Mouse (Mus musculus): ENCODE measurements around the gene Fh1. TPM values are rescaled to one million over a fixed set of nuclear protein-coding genes. Genes with fewer than 3 reads are reported as not detected.

Fh1 gene
- total RNA-seq, 4 experiments from 2014 or later: 78.8 to 96.0 (median 86.8) TPM

DNA sequence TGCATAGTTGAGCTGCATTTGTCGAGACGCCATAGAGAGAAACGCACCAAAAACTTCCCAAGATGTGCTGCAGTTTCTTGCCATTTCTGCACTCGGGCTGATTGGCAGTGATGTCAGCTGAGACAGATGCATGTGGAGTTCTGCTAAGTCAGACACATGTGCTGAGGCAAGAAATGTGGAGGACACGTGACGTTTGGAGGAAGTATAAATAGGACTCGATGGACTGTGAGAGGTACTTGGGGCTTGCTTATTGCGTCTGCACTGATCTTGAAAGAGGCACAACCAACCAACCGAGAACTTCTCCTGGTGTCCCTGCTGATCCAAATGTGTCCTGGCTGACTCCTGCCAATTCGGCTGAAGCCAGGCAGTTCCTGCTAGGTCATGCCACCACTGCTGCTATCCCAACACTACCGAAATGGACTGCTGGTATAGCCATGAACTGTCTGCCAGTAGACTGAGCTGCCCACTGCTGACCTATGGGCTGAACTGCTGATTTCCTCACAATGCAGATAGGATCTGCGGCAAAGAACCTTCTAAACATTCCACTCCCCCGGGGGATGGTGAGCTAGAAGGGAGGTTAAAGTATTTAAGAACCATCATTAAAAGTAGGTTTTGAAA, 5.5 kb downstream of the Fh1 start, which contains the start of gene Kmo:
Gene Kmo, plus strand, starts transcription at position 568 of the 618 bp plus-strand sequence.
- no peak for DNase-seq (ENCODE audit: low spot score in 2 of 2)

GRCm38 (mm10) chr1:175614992-175615391, 10.4 kb downstream of the Fh1 start:
- DNase-seq (ENCODE audit: low spot score in 2 of 2): no peak

DNA sequence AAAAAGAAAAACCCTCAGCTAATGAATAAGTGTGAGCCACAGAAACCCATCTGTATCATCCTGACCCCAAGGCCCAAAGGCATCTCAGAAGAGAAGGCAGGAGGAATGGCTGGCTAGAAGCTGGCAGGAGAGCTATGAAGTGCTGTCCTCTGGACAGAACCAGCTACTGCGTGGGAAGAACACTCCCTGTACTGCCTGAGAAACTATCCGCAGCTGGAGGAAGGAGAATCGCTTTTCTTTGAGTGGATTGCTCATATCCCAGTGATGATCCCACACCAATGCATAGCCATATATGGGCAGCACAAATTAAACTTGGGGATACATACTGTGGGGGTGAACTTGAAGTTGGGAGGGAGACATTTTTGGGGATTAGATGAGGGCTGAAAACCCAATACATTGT, 16.7 kb downstream of the Fh1 start:
- DNase-seq (ENCODE audit: low spot score in 2 of 2): no peak

DNA sequence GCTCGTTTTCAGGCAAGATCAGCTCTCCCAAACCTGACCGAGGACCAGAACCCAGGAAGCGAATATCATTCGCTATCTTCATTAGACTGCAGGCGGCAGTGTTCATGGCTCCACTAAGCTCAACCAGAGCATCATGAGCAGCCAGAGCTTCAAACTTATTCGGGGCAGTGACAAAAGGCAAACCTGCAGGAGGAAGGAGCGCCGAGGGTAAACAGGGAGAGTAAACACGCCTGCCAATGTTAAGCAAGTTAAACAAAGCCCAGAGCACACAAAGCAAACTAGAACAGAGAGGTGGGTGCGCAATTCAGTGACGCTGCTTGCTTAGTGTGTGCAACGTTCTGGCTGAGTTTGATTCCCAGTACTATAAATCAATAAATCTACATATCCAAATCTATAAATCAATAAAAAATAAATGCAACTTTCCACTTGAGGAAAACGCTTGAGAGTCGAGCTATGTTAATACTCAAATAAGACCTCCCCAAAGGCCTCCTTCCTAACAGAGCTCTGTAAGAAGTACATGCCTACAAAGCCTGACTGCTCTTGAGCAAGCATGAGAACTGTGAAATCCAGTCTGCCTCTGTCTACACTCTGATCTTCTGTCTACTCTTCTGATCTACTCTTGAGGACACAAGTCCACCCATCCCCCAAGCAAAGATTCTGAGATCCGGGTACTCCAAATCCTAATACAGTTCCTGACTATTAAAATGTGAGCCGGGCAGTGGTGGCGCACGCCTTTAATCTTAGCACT, 17.4 kb downstream of the Fh1 start:
- DNase-seq (ENCODE audit: low spot score in 2 of 2): no peak

DNA sequence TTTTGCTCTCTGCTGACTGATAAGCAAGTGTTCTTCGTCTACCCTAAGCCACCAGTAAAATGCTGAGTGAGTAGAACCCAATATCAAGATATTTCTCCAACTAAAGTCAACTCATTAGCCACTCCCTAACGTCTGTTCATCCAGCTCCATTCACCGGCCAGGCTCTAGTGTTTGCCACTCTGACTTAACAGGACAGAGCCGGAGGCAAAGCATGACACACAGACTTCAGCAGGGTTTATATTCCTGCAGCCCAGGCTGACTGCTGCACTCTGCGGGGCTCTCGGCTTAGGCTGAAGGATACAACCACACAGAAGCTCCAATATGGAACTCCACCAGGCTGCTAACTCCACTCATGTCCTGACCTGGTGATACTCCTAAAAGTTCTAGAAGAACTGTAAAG, 18.1 kb downstream of the Fh1 start:
- no peak for DNase-seq (ENCODE audit: low spot score in 2 of 2)

DNA sequence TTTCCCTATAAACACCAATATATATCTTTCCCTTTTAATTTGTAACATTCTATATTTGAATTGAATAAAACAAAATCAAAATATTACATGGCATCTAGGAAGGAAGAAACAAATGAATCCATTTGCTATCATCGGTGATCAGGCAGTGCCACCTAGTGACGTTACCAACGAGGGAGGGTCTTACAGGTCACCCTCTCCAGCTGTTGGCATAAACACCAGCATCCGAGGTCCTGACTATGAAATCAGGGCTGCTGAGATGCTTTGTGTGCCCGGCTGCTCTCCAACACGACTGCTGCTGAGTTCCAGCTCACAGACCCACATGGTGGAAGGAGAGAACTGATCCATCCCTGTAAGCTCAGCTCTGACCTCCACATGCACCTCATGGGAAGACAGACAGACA, 22.0 kb downstream of the Fh1 start:
- DNase-seq (ENCODE audit: low spot score in 2 of 2): no peak

GRCm38 (mm10) chr1:175602231-175602630, 23.2 kb downstream of the Fh1 start:
- DNase-seq (ENCODE audit: low spot score in 2 of 2): no peak

DNA sequence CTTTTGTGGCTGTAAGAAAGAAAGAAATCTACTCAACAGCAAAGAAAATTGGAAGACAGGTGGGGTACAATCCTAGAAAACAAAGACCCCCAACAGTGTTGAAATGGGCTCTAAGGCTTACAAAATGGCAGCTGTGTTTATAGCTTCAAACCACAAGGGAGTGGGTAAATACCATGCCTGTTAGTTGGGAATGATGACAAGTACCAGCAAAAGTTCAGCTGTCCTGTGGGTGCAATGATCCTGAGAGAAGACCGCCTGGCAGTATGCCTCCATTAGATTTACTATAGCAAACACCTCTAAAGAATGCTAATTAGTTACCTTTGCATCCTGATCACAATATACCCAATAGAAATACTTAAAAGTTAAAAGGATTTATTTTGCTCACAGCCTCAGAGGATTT, 32.6 kb downstream of the Fh1 start:
- DNase-seq (ENCODE audit: low spot score in 2 of 2): no peak

- DNase-seq (ENCODE audit: low spot score in 2 of 2): no peak
Observed at GRCm38 (mm10) chr1:175586656-175587055, 38.8 kb downstream of the Fh1 start.

- DNase-seq (ENCODE audit: low spot score in 2 of 2): no peak
Observed at GRCm38 (mm10) chr1:175585267-175585666, 40.2 kb downstream of the Fh1 start.

DNA sequence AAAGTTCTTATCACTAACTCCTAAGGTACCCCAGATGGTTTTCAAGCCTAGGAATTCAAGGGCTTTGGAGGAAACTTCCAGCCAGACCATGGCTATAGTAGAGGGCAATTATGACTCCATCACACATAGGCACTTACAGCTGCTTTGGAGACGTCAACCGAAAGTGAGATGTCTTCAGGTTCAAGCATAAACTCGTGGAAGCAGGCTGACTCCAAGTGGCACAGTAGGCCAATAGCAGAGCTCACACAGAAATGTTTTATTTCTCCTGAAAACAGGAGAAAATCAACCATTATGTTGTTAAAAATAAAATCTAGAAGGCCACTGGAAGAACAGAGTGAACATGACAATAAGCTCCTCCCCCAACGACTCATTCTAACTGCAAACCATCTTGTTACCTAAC, 42.6 kb downstream of the Fh1 start:
- DNase-seq (ENCODE audit: low spot score in 2 of 2): no peak

- peak in 1 of 2 experiments; percentile 42 for DNase-seq (ENCODE audit: low spot score in 2 of 2)
Observed at GRCm38 (mm10) chr1:175580346-175580745, 45.1 kb downstream of the Fh1 start.

GRCm38 (mm10) chr1:175579598-175580235, 45.7 kb downstream of the Fh1 start:
- peak in 1 of 2 experiments; percentile 34 for DNase-seq (ENCODE audit: low spot score in 2 of 2)

DNA sequence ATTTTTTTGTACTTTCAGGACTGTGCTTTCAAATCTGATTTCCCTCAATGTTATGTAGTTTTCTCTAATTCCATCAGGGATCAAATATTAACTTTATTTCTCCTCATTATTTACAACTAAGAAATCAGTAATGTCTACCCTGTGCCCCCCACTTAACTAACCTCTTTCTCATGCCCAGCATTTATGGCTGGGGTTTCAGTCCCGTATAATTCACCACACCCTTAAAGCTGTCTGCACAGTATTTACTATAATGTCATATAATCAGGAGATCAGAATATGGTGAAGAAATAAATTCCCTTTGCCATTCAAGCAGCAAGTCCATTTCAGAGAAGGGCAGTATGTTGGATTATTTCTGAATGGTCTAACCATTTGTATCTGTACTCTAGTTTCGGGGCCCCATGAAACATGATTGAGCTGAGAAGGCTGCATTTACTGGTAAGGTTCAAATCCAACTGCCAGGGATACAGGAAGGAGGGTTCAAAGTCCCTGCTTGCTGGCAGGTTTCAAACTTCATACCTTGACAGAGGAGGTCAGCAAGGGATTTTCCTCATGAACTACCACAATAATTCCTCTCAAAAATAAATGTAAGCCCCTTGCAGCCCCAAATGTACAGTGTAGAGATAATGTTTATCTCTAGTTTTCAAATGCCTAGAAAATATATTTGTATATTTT, 46.9 kb downstream of the Fh1 start:
- DNase-seq (ENCODE audit: low spot score in 2 of 2): no peak

GRCm38 (mm10) chr1:175574129-175574528, 51.3 kb downstream of the Fh1 start:
- no peak for DNase-seq (ENCODE audit: low spot score in 2 of 2)

GRCm38 (mm10) chr1:175565579-175566103, 59.8 kb downstream of the Fh1 start:
- no peak for DNase-seq (ENCODE audit: low spot score in 2 of 2)

- no peak for DNase-seq (ENCODE audit: low spot score in 2 of 2)
Observed at GRCm38 (mm10) chr1:175564321-175564720, 61.1 kb downstream of the Fh1 start.

- no peak for DNase-seq (ENCODE audit: low spot score in 2 of 2)
Observed at GRCm38 (mm10) chr1:175562379-175562778, 63.1 kb downstream of the Fh1 start.

DNA sequence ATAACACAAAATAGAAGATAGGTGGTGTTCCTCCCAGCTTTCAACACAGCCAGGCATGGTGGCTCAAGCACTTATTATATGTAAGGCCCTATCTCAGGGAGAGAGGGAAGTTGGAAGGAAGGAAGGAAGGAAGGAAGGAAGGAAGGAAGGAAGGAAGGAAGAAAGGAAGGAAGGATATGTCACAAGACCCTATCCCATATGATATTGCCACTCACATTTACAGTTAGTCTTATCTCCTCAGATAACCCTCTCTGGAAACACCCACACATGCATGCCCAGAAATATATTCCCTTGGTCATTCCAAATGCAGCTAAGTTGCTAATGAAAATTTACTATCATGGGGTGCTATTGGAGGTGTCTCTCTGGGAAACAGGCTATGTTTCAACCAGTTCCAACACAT, 63.6 kb downstream of the Fh1 start:
- DNase-seq (ENCODE audit: low spot score in 2 of 2): no peak

- no peak for DNase-seq (ENCODE audit: low spot score in 2 of 2)
Observed at GRCm38 (mm10) chr1:175554641-175555040, 70.8 kb downstream of the Fh1 start.

DNA sequence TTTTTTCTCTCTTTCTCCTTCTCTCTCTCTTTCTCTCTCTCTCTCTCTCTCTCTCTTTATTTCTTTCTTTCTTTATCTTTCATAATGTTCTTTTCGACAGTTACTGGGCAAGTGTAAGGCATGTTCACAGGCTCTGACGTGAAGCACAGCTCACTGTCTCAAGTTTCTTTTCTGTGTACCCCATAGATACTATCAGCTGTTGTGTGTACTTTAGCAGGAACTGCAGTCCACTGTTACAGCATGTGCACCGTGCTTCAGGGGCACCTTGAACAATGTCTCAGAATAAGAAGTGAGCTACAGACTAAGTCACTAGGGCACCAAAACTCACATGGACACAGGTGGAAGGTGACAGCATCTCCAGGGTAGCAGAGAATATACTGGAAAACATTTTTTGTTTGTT, 73.0 kb downstream of the Fh1 start:
- DNase-seq (ENCODE audit: low spot score in 2 of 2): no peak

DNA sequence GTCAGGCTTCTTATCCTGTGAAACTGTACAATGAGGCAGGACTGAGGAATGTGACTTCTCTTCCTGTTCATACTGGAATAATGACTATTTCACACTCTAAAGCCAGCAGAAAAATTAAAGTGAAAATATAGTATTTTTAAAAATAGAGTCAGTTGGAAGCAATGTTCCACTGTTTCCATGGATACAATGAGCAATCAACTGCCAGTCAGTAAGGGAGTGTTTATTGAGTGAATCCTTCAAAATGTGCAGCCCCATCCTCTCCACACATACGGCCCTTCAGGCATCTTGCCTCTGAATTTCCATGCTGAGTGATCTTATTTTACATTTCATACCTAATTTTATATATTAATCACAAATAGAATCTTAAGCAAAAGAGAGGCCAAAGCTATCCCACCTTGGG, 74.8 kb downstream of the Fh1 start:
- DNase-seq (ENCODE audit: low spot score in 2 of 2): no peak

Data from left cerebral cortex, adult 8-10 months (tissue).